Mouse (Mus musculus) heart, postnatal 10 days (tissue): ENCODE measurements around the gene Vmn1r20. TPM values are rescaled to one million over a fixed set of nuclear protein-coding genes. Genes with fewer than 3 reads are reported as not detected.
"Not testable (repeated sequence)": the region's sequence is repeated elsewhere in the genome, so short reads cannot be mapped to it uniquely, and the experiment has no call there.

ENCODE experiments used
- DNase-seq, 2 experiments: peaks; one replicate each; pipeline ENCODE4 v3.0.0; 2021
- intact Hi-C: fragments of 180-260 bp; cut with DNase I; formaldehyde crosslinking; loops from one replicate; pipeline ENCODE4 v1.15.1; 2025
- total RNA-seq, 2 experiments: library from RNA; stranded (reverse); gene quantifications; 2 replicates each; pipeline ENCODE4 v1.2.3; 2021

The Vmn1r20 gene
- not detected for total RNA-seq

DNA sequence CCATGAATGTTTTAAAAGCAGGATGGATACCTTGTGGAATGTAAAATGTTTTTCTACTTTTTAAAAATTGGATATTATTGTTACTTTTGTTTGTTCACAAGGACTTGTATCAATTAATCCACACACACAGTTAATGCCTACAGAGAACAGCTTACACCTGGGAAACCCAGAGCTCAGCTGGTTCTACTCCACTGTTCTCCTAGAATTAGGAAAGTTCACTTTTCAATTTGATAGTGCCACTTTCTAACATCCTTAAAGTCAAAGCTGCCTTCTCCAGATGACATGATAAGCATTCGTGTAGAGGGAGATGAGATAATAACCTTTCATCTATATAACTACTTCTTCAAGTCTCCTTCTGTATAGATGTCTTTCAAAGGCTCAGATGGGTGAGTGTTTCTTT is at the start of gene Vmn1r20:
TSS of gene Vmn1r20 (plus strand) at position 301 of the 400 bp plus-strand sequence.
- intact Hi-C loops = no loop called here
- DNase-seq = no peak

DNA sequence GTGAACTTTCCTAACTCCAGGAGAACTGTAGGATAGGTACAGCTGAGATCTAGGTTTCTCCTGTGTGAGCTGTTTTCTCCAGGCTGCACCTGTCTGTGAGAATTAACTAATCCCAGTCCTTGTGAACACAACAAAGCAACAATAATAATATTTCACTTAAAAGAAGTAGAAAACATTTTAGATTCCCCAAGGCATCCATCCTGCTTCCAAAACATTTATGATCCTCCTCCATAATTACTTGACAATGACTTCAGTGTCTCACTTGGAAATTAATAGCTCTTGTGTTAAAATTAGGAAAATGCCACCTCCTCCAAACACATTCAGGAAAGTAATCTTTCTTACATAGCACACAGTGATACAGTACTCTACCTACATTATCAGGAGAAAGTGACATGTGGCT is 33.0 kb upstream of the Vmn1r20 start, which contains the start of gene Vmn1r18:
TSS of gene Vmn1r18 (minus strand) at position 101 of the 400 bp plus-strand sequence.
- no peak for DNase-seq
- intact Hi-C loops = no loop called here

DNA sequence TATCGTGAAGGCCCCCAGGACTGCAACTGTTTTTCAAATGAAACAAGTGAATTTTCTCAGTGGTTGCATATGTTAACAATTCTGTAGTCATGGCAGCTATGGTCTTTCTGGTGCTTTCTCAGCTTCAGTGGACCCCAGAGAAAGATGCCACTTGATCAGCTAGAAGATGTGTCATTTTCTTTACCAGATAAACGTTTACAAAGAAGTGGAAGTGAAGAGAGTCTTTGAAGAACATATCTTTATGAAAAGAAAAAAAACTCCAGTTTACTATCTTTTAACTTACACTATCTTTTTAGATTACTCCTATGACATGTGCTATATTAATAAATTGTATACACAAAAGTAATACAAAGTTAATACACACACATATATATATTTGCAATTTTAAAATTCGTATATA is 25.2 kb upstream of the Vmn1r20 start, which contains the start of gene Vmn1r19:
TSS of gene Vmn1r19 (plus strand) at position 301 of the 400 bp plus-strand sequence.
- intact Hi-C loops = not testable (repeated sequence)

DNA sequence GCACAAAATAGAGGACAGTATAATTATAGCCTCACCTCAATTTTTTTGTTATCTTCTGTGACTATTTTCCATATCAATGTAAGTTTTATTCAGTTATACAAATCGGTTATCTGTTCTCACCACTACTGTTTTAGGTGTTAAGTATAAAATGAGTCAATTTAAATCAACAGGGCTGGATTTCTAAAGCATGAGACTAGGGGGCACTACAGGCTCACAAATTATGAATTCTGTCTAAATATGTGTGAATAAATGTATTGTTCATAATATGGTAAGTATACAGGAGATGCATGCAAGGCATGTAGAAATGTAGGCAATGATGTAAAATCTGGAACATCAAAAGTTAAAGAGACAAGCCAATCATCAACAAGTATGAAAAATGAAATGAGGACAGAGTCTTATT is 2.5 kb downstream of the Vmn1r20 start:
- intact Hi-C loops = loop anchor here (1.0 to 5.0 kb wide), 2 partner anchors 139 to 431 kb away; no protein-coding TSS in a partner anchor
- peak; percentile 9 to 31 for DNase-seq

More for the DNA sequence above, 25.2 kb upstream of the Vmn1r20 start, which contains the start of gene Vmn1r19:
- DNase-seq = not testable (repeated sequence)

DNA sequence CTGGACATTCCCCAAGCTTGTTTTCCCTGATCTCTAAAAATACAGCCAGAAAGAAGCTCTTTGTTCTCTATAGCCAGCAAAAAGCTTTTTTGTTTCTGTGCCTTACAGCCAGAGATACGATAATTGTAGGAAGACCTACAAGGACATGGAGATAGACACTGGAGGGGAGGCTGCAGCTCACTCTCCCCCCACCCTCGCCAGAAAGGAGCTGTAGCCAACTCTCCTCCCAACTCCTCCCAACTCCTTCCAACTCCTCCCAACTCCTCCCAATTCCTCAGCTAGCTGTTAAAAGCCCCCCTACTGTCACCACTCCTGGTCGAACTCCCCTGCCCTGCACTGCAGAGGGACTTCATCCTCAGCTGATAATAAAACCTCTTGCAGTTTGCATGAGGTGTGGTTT is 39.4 kb downstream of the Vmn1r20 start:
- DNase-seq, intact Hi-C loops: not testable (repeated sequence)

Other genes starting within 250 kb of the Vmn1r20 start
- not detected for gene Vmn1r13, start 225.6 kb upstream of the Vmn1r20 start, total RNA-seq
- gene Vmn1r14, start 197.2 kb upstream of the Vmn1r20 start, total RNA-seq = not detected
- not detected for gene Vmn1r15, start 171.0 kb upstream of the Vmn1r20 start, total RNA-seq
- gene Vmn1r16, start 99.4 kb upstream of the Vmn1r20 start, total RNA-seq = not detected
- gene Vmn1r17, start 65.2 kb upstream of the Vmn1r20 start, total RNA-seq = not detected
- gene Vmn1r18, start 33.1 kb upstream of the Vmn1r20 start, total RNA-seq = not detected
- not detected for gene Vmn1r19, start 25.1 kb upstream of the Vmn1r20 start, total RNA-seq
- gene Ppm1k, start 106.5 kb downstream of the Vmn1r20 start, total RNA-seq = 10 to 100 TPM; 19.1 to 23.2 TPM
- gene Herc6, start 152.1 kb downstream of the Vmn1r20 start, total RNA-seq = 1 to 10 TPM; 2.4 to 3.6 TPM